Mouse (Mus musculus) liver, embryonic 15.5 days (tissue): ENCODE measurements around the gene Sfswap. TPM values are rescaled to one million over a fixed set of nuclear protein-coding genes. Genes with fewer than 3 reads are reported as not detected.

Source experiments
- ATAC-seq: fragments of 200-750 bp; cut with Nextera tagmentation; 2 replicates; pipeline ENCODE4 v1.8.0; 2017; ENCODE audit warnings: moderate number of reproducible peaks, mild to moderate bottlenecking, moderate library complexity; ENCODE audit not compliant: insufficient read depth
- H3K27ac ChIP-seq: fragments of 300-500 bp; sonication (generic); replicated peaks from 2 replicates; pipeline ENCODE4 v1.5.1; 2015; ENCODE audit warnings: mild to moderate bottlenecking, inconsistent platforms
- H3K27me3 ChIP-seq: fragments of 300-500 bp; sonication (generic); 2 replicates; pipeline ENCODE4 v1.6.1; 2015; ENCODE audit warnings: mild to moderate bottlenecking, inconsistent platforms
- H3K36me3 ChIP-seq: fragments of 300-500 bp; sonication (generic); replicated peaks from 2 replicates; pipeline ENCODE4 v1.6.1; 2015; ENCODE audit warnings: moderate library complexity, mild to moderate bottlenecking, inconsistent platforms
- H3K4me1 ChIP-seq: fragments of 300-500 bp; sonication (generic); replicated peaks from 2 replicates; pipeline ENCODE4 v1.6.1; 2015; ENCODE audit warnings: inconsistent platforms
- H3K4me2 ChIP-seq: fragments of 300-500 bp; sonication (generic); 2 replicates; pipeline ENCODE4 v1.6.1; 2015; ENCODE audit warnings: moderate library complexity, mild to moderate bottlenecking, inconsistent platforms
- H3K4me3 ChIP-seq: fragments of 300-500 bp; sonication (generic); replicated peaks from 2 replicates; pipeline ENCODE4 v1.5.1; 2015; ENCODE audit warnings: mild to moderate bottlenecking, inconsistent platforms
- H3K9ac ChIP-seq: fragments of 300-500 bp; sonication (generic); 2 replicates; pipeline ENCODE4 v1.6.1; 2015; ENCODE audit warnings: moderate library complexity, mild to moderate bottlenecking, inconsistent platforms
- H3K9me3 ChIP-seq: fragments of 300-500 bp; sonication (generic); replicated peaks from 2 replicates; pipeline ENCODE4 v1.6.1; 2016; ENCODE audit warnings: inconsistent platforms
- WGBS: fragments of 180-500 bp; shearing (Covaris S2); methylation state at CpG from one replicate; pipeline ENCODE4 v1.1.7; 2015; ENCODE audit warnings: mixed read lengths; ENCODE audit not compliant: insufficient replicate concordance; 5-methylcytosine and 5-hydroxymethylcytosine counted together
- polyA plus RNA-seq: library from polyadenylated mRNA; unstranded; fragments of >200 nt; fragmentation: Nextera tagmentation; extraction: Ambion mirVana; gene quantifications from 2 replicates; pipeline ENCODE4 v1.2.1, GENCODE M21; 2015

Gene Sfswap
- polyA plus RNA-seq, 1 experiment from 2014 or later = 14.7 TPM

DNA sequence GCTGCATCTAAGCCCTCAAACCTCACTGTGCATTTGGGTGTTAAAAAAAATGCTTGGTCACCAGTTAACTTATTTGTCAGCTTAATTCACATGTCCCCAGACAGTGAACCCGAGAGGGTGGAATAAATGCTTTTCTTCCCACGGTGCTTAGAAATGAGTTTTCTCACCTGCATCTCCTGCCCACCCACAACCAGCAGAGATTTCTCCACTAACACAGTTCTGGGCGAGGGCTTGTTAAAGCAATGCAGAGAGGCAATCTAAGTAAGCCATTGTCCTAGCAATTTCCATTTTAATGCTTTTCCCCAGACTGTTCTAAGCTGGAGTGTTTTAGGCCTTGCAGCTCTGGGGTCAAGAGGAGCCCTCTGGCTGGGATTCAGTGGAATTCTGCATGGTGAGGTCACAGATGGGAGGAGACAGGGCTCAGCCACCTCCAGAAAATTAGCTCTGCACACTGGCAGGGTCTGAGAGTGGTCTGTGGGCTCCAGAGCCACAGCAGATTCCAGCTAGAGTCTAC is 25.4 kb upstream of the Sfswap start:
- H3K4me1 ChIP-seq = no peaks in the 10 kb centered on the region
- 49% methylated on average over 3 of the region's 3 CpGs for WGBS
- no peak for ATAC-seq

GRCm38 (mm10) chr5:129489879-129490278 is 11.1 kb upstream of the Sfswap start:
- H3K27me3 ChIP-seq = 0 out of 2 replicates have a peak, but pooled peaks cover 4% of the 10 kb centered on the region
- no peak overlapping the region for H3K27ac ChIP-seq
- 26% methylated on average over 10 of the region's 10 CpGs for WGBS
- H3K4me1 ChIP-seq = no peaks in the 10 kb centered on the region
- ATAC-seq = no peak
- no peak overlapping the region for H3K9ac ChIP-seq
- H3K4me3 ChIP-seq = no peak overlapping the region
- no peak overlapping the region for H3K4me2 ChIP-seq
- no peaks in the 10 kb centered on the region for H3K9me3 ChIP-seq
- H3K36me3 ChIP-seq = no peaks in the 10 kb centered on the region

More for the DNA sequence above, 25.4 kb upstream of the Sfswap start:
- H3K9ac ChIP-seq = no peak overlapping the region
- H3K36me3 ChIP-seq = no peaks in the 10 kb centered on the region
- H3K27ac ChIP-seq = no peak overlapping the region
- no peak overlapping the region for H3K4me2 ChIP-seq
- no peaks in the 10 kb centered on the region for H3K9me3 ChIP-seq
- no peaks in the 10 kb centered on the region for H3K27me3 ChIP-seq
- H3K4me3 ChIP-seq = no peak overlapping the region

- peak overlapping the region; percentile 90 for H3K9ac ChIP-seq
- H3K36me3 ChIP-seq = peaks cover 35% of the 10 kb centered on the region
- H3K4me2 ChIP-seq = peak overlapping the region; percentile 93
- 0% methylated on average over 44 of the region's 44 CpGs for WGBS
- H3K27me3 ChIP-seq = peaks cover 19% of the 10 kb centered on the region
- peak overlapping the region; percentile 99 for H3K4me3 ChIP-seq
- peak; percentile 66 for ATAC-seq
- H3K9me3 ChIP-seq = no peaks in the 10 kb centered on the region
- peak overlapping the region; percentile 86 for H3K27ac ChIP-seq
- H3K4me1 ChIP-seq = peaks cover 24% of the 10 kb centered on the region
Observed at GRCm38 (mm10) chr5:129501671-129502070, 650 bp downstream of the Sfswap start.

DNA sequence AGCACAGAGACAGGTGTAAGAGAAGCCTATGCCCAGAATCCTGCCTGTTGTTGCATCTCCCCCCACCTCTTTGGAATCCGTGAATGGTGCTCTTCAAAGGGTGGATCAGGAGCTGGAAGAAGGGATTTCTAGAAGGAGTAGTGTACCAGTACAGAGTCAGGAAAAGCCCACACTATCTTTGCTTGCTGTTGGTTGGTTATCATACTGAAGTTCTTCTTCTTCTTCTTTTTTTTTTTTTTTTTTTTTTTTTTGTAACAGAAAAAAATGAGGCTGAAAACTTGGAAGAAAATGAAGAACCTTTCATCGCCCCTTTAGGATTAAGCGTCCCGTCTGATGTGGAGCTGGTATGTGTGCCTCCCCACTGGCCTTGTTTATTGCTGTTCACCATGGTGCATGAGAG is 5.9 kb downstream of the Sfswap start:
- no peak overlapping the region for H3K4me2 ChIP-seq
- WGBS = 92% methylated on average over 4 of the region's 4 CpGs
- no peak for ATAC-seq

GRCm38 (mm10) chr5:129518180-129518579 is 17.2 kb downstream of the Sfswap start:
- Histone ChIP-seq H3K4me1 (no peaks in the 10 kb centered on the region), H3K36me3 (peaks cover 93% of the 10 kb centered on the region), H3K27ac (no peak overlapping the region), H3K4me2 (no peak overlapping the region), H3K4me3 (no peak overlapping the region), H3K27me3 (no peaks in the 10 kb centered on the region), H3K9me3 (no peaks in the 10 kb centered on the region), H3K9ac (no peak overlapping the region)
- no peak for ATAC-seq
- 71% methylated on average over 4 of the region's 4 CpGs for WGBS

More for the DNA sequence above, 5.9 kb downstream of the Sfswap start:
- H3K4me1 ChIP-seq = peaks cover 16% of the 10 kb centered on the region
- H3K9me3 ChIP-seq = no peaks in the 10 kb centered on the region
- H3K27me3 ChIP-seq = no peaks in the 10 kb centered on the region
- H3K27ac ChIP-seq = no peak overlapping the region
- no peak overlapping the region for H3K4me3 ChIP-seq
- no peak overlapping the region for H3K9ac ChIP-seq
- peaks cover 85% of the 10 kb centered on the region for H3K36me3 ChIP-seq

GRCm38 (mm10) chr5:129518786-129519185 is 17.8 kb downstream of the Sfswap start:
- Histone ChIP-seq H3K4me2 (no peak overlapping the region), H3K4me3 (no peak overlapping the region), H3K27ac (no peak overlapping the region), H3K9ac (no peak overlapping the region), H3K36me3 (peaks cover 93% of the 10 kb centered on the region), H3K4me1 (0 out of 2 replicates have a peak, but pooled peaks cover under 1% of the 10 kb centered on the region), H3K9me3 (no peaks in the 10 kb centered on the region), H3K27me3 (no peaks in the 10 kb centered on the region)
- no peak for ATAC-seq
- WGBS = 90% methylated on average over 1 of the region's 1 CpGs

- Histone ChIP-seq H3K9ac (no peak overlapping the region), H3K4me3 (no peak overlapping the region), H3K4me1 (0 out of 2 replicates have a peak, but pooled peaks cover 3% of the 10 kb centered on the region), H3K4me2 (no peak overlapping the region), H3K9me3 (no peaks in the 10 kb centered on the region), H3K27me3 (no peaks in the 10 kb centered on the region), H3K27ac (no peak overlapping the region), H3K36me3 (peaks cover 93% of the 10 kb centered on the region)
- 86% methylated on average over 2 of the region's 2 CpGs for WGBS
- ATAC-seq = no peak
Observed at GRCm38 (mm10) chr5:129519591-129519990, 18.6 kb downstream of the Sfswap start.

DNA sequence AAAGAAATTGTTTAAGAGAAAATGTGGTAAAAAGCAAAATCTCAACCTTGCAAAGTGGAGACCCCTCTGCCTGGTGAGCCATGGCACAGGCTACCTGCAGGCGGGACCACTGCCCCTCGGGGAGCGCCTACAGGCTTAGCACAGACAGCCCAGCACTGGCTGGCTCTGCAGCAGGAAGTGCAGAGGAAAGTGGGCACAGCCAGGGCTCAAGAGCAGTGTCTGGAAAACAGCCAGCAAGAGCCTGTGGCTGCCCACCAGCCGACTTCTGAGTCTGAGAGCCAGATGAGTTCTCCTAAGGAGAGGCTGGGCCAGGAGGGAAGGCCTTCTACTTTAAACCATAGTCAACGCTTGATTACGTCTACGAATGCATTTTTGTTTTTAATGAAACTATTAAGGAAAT is 20.5 kb downstream of the Sfswap start:
- Histone ChIP-seq H3K9ac (no peak overlapping the region), H3K4me3 (no peak overlapping the region), H3K4me1 (0 out of 2 replicates have a peak, but pooled peaks cover 3% of the 10 kb centered on the region), H3K27ac (no peak overlapping the region), H3K9me3 (no peaks in the 10 kb centered on the region), H3K4me2 (no peak overlapping the region), H3K36me3 (peaks cover 93% of the 10 kb centered on the region), H3K27me3 (no peaks in the 10 kb centered on the region)
- no peak for ATAC-seq
- WGBS = 85% methylated on average over 7 of the region's 7 CpGs

DNA sequence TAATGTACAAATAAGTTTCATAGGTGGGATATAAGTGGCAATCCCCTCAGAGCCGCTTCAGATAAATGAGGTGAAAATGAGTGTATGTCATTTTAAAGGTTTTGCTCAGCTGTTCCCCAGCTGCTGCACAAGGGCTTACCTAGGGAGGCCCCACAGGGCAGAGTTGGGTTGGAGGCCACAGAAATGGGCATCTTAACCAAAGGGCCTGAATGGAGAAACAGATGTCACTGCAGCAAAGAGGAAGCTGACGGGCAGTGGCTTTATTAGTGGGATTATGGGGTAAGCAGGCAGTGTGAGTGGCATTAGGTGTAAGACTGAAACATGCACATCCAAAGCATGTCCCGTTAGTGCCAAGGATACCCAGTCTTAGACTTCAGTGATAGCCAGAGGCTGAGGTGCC is 20.9 kb downstream of the Sfswap start:
- H3K4me3 ChIP-seq = no peak overlapping the region
- no peak for ATAC-seq
- H3K27me3 ChIP-seq = no peaks in the 10 kb centered on the region
- peaks cover 4% of the 10 kb centered on the region; the same call in 1 of the 2 replicates for H3K4me1 ChIP-seq
- H3K27ac ChIP-seq = no peak overlapping the region
- peaks cover 93% of the 10 kb centered on the region for H3K36me3 ChIP-seq
- H3K9me3 ChIP-seq = no peaks in the 10 kb centered on the region
- H3K4me2 ChIP-seq = no peak overlapping the region
- WGBS = 89% methylated on average over 3 of the region's 3 CpGs
- H3K9ac ChIP-seq = no peak overlapping the region

GRCm38 (mm10) chr5:129523166-129523565 is 22.1 kb downstream of the Sfswap start:
- Histone ChIP-seq H3K4me2 (no peak overlapping the region), H3K27me3 (no peaks in the 10 kb centered on the region), H3K9me3 (no peaks in the 10 kb centered on the region), H3K27ac (no peak overlapping the region), H3K36me3 (peaks cover 93% of the 10 kb centered on the region), H3K4me1 (peaks cover 6% of the 10 kb centered on the region; the same call in 1 of the 2 replicates), H3K4me3 (no peak overlapping the region), H3K9ac (no peak overlapping the region)
- 72% methylated on average over 3 of the region's 3 CpGs for WGBS
- ATAC-seq = no peak

GRCm38 (mm10) chr5:129524751-129525150 is 23.7 kb downstream of the Sfswap start:
- Histone ChIP-seq H3K4me3 (no peak overlapping the region), H3K9me3 (no peaks in the 10 kb centered on the region), H3K9ac (no peak overlapping the region), H3K4me1 (peaks cover 6% of the 10 kb centered on the region; the same call in 1 of the 2 replicates), H3K4me2 (no peak overlapping the region), H3K36me3 (peaks cover 91% of the 10 kb centered on the region), H3K27me3 (no peaks in the 10 kb centered on the region), H3K27ac (no peak overlapping the region)
- ATAC-seq = no peak
- WGBS = 81% methylated on average over 5 of the region's 5 CpGs

GRCm38 (mm10) chr5:129527162-129527561 is 26.1 kb downstream of the Sfswap start:
- WGBS = 53% methylated on average over 5 of the region's 5 CpGs
- Histone ChIP-seq H3K27ac (no peak overlapping the region), H3K9me3 (no peaks in the 10 kb centered on the region), H3K36me3 (peaks cover 94% of the 10 kb centered on the region), H3K4me3 (no peak overlapping the region), H3K27me3 (no peaks in the 10 kb centered on the region), H3K4me2 (no peak overlapping the region), H3K4me1 (peaks cover 6% of the 10 kb centered on the region; the same call in 1 of the 2 replicates), H3K9ac (no peak overlapping the region; the same call in 1 of the 2 replicates)
- ATAC-seq = no peak
